Mouse (Mus musculus): ENCODE results near the gene Gm42957. TPM values are rescaled to one million over a fixed set of nuclear protein-coding genes. Genes with fewer than 3 reads are reported as not detected.
A peak's percentile ranks its signal among the peaks of the same experiment; 100 is the strongest.

The Gm42957 gene
- polyA plus RNA-seq, 1 experiment = 0.04 TPM

GRCm38 (mm10) chr3:96634015-96634414 is 1.3 kb upstream of the Gm42957 start:
- H3K79me2 ChIP-seq (ENCODE audit: control insufficient read depth, insufficient read depth) = peaks cover 18% of the 10 kb centered on the region
- no peak overlapping the region for H3K4me3 ChIP-seq
- H3K4me2 ChIP-seq (ENCODE audit: low read depth) = no peak overlapping the region
- no peak overlapping the region for H3ac ChIP-seq (ENCODE audit: control insufficient read depth, insufficient read length)
- H3K36me3 ChIP-seq (ENCODE audit: control insufficient read depth, insufficient read depth) = peaks cover 10% of the 10 kb centered on the region
- no peak for TF ChIP-seq POLR2A (IDR thresholded peaks at IDR 0.05; ENCODE audit: insufficient read length, low read depth)
- TF ChIP-seq POLR2AphosphoS2 (IDR thresholded peaks at IDR 0.05; ENCODE audit: insufficient read length, low read depth) = no peak
- no peaks in the 10 kb centered on the region for H3K27me3 ChIP-seq (ENCODE audit: control insufficient read depth, insufficient read depth, insufficient read length)

GRCm38 (mm10) chr3:96635906-96636305 is 632 bp downstream of the Gm42957 start:
- H3K4me3 ChIP-seq = peak overlapping the region; percentile 62
- TF ChIP-seq REST (IDR thresholded peaks at IDR 0.05; ENCODE audit: insufficient read depth, insufficient read length) = no peak
- no peak for TF ChIP-seq TCF12 (IDR thresholded peaks at IDR 0.05; ENCODE audit: insufficient read depth, poor library complexity, severe bottlenecking)
- TF ChIP-seq USF1 (IDR thresholded peaks at IDR 0.05; ENCODE audit: low read depth) = no peak
- TF ChIP-seq POLR2AphosphoS2 (IDR thresholded peaks at IDR 0.05; ENCODE audit: insufficient read length, low read depth) = no peak
- TF ChIP-seq MYOD1 (IDR thresholded peaks at IDR 0.05; ENCODE audit: control insufficient read depth in 1 of 3, insufficient read length in 2 of 3, low read depth in 2 of 3) = no peak
- TF ChIP-seq E2F4 (IDR thresholded peaks at IDR 0.05; ENCODE audit: insufficient read depth) = no peak
- TF ChIP-seq MYOG (IDR thresholded peaks at IDR 0.05; ENCODE audit: control insufficient read depth in 1 of 3, insufficient read depth in 1 of 3, insufficient read length in 2 of 3, low read depth in 2 of 3) = no peak
- no peak for TF ChIP-seq SRF (IDR thresholded peaks at IDR 0.05; ENCODE audit: control insufficient read depth, insufficient read length, low read depth)
- no peak for TF ChIP-seq MAX (IDR thresholded peaks at IDR 0.05; ENCODE audit: low read depth)
- no peak for TF ChIP-seq TCF3 (IDR thresholded peaks at IDR 0.05; ENCODE audit: insufficient read length, low read depth)
- H3K4me2 ChIP-seq (ENCODE audit: low read depth) = peak overlapping the region; percentile 79
- H3K79me2 ChIP-seq (ENCODE audit: control insufficient read depth, insufficient read depth) = peaks cover 8% of the 10 kb centered on the region
- H3K36me3 ChIP-seq (ENCODE audit: control insufficient read depth, insufficient read depth) = peaks cover 10% of the 10 kb centered on the region
- H3ac ChIP-seq (ENCODE audit: control insufficient read depth, insufficient read length) = peak overlapping the region; percentile 41
- no peaks in the 10 kb centered on the region for H3K27me3 ChIP-seq (ENCODE audit: control insufficient read depth, insufficient read depth, insufficient read length)

- H3K27me3 ChIP-seq (ENCODE audit: control insufficient read depth, insufficient read depth, insufficient read length) = no peaks in the 10 kb centered on the region
- TF ChIP-seq MYOG (IDR thresholded peaks at IDR 0.05; ENCODE audit: control insufficient read depth in 1 of 3, insufficient read depth in 1 of 3, insufficient read length in 2 of 3, low read depth in 2 of 3) = no peak
- peaks cover 10% of the 10 kb centered on the region for H3K36me3 ChIP-seq (ENCODE audit: control insufficient read depth, insufficient read depth)
- peaks cover 5% of the 10 kb centered on the region for H3K79me2 ChIP-seq (ENCODE audit: control insufficient read depth, insufficient read depth)
- peak overlapping the region; percentile 62 for H3K4me3 ChIP-seq
- H3K4me2 ChIP-seq (ENCODE audit: low read depth) = peak overlapping the region; percentile 79
- H3ac ChIP-seq (ENCODE audit: control insufficient read depth, insufficient read length) = peak overlapping the region; percentile 41
These were observed 1.2 kb downstream of the Gm42957 start for GRCm38 (mm10) chr3:96636448-96636847.

GRCm38 (mm10) chr3:96639219-96639618 is 3.9 kb downstream of the Gm42957 start:
- no peak for TF ChIP-seq POLR2AphosphoS2 (IDR thresholded peaks at IDR 0.05; ENCODE audit: insufficient read length, low read depth)
- no peak for TF ChIP-seq E2F4 (IDR thresholded peaks at IDR 0.05; ENCODE audit: insufficient read depth)
- no peak for TF ChIP-seq TCF3 (IDR thresholded peaks at IDR 0.05; ENCODE audit: insufficient read length, low read depth)
- no peak for TF ChIP-seq MAX (IDR thresholded peaks at IDR 0.05; ENCODE audit: low read depth)
- no peak for TF ChIP-seq SRF (IDR thresholded peaks at IDR 0.05; ENCODE audit: control insufficient read depth, insufficient read length, low read depth)
- TF ChIP-seq MYOG (IDR thresholded peaks at IDR 0.05; ENCODE audit: control insufficient read depth in 1 of 3, insufficient read depth in 1 of 3, insufficient read length in 2 of 3, low read depth in 2 of 3) = no peak
- no peak for TF ChIP-seq CEBPB (IDR thresholded peaks at IDR 0.05; ENCODE audit: insufficient read depth, poor library complexity, severe bottlenecking)
- TF ChIP-seq TCF12 (IDR thresholded peaks at IDR 0.05; ENCODE audit: insufficient read depth, poor library complexity, severe bottlenecking) = no peak
- no peak for TF ChIP-seq MYOD1 (IDR thresholded peaks at IDR 0.05; ENCODE audit: control insufficient read depth in 1 of 3, insufficient read length in 2 of 3, low read depth in 2 of 3)
- no peak for TF ChIP-seq POLR2A (IDR thresholded peaks at IDR 0.05; ENCODE audit: insufficient read length, low read depth)
- no peak for TF ChIP-seq USF1 (IDR thresholded peaks at IDR 0.05; ENCODE audit: low read depth)
- no peak for TF ChIP-seq REST (IDR thresholded peaks at IDR 0.05; ENCODE audit: insufficient read depth, insufficient read length)
- no peak overlapping the region for H3ac ChIP-seq (ENCODE audit: control insufficient read depth, insufficient read length)
- peaks cover 8% of the 10 kb centered on the region for H3K36me3 ChIP-seq (ENCODE audit: control insufficient read depth, insufficient read depth)
- H3K79me2 ChIP-seq (ENCODE audit: control insufficient read depth, insufficient read depth) = no peaks in the 10 kb centered on the region
- H3K4me3 ChIP-seq = no peak overlapping the region
- no peaks in the 10 kb centered on the region for H3K27me3 ChIP-seq (ENCODE audit: control insufficient read depth, insufficient read depth, insufficient read length)
- H3K4me2 ChIP-seq (ENCODE audit: low read depth) = no peak overlapping the region

- TF ChIP-seq CEBPB (IDR thresholded peaks at IDR 0.05; ENCODE audit: insufficient read depth, poor library complexity, severe bottlenecking) (no peak), MYOG (IDR thresholded peaks at IDR 0.05; ENCODE audit: control insufficient read depth in 1 of 3, insufficient read depth in 1 of 3, insufficient read length in 2 of 3, low read depth in 2 of 3) (no peak), MYOD1 (IDR thresholded peaks at IDR 0.05; ENCODE audit: control insufficient read depth in 1 of 3, insufficient read length in 2 of 3, low read depth in 2 of 3) (no peak), POLR2AphosphoS2 (IDR thresholded peaks at IDR 0.05; ENCODE audit: insufficient read length, low read depth) (no peak), POLR2A (IDR thresholded peaks at IDR 0.05; ENCODE audit: insufficient read length, low read depth) (no peak), REST (IDR thresholded peaks at IDR 0.05; ENCODE audit: insufficient read depth, insufficient read length) (no peak), USF1 (IDR thresholded peaks at IDR 0.05; ENCODE audit: low read depth) (no peak), MAX (IDR thresholded peaks at IDR 0.05; ENCODE audit: low read depth) (no peak), TCF12 (IDR thresholded peaks at IDR 0.05; ENCODE audit: insufficient read depth, poor library complexity, severe bottlenecking) (no peak), TCF3 (IDR thresholded peaks at IDR 0.05; ENCODE audit: insufficient read length, low read depth) (no peak), SRF (IDR thresholded peaks at IDR 0.05; ENCODE audit: control insufficient read depth, insufficient read length, low read depth) (no peak), E2F4 (IDR thresholded peaks at IDR 0.05; ENCODE audit: insufficient read depth) (no peak)
- Histone ChIP-seq H3K36me3 (ENCODE audit: control insufficient read depth, insufficient read depth) (peaks cover 12% of the 10 kb centered on the region), H3K4me2 (ENCODE audit: low read depth) (peak within 1 kb of the TSS; percentile 34), H3ac (ENCODE audit: control insufficient read depth, insufficient read length) (no peak within 1 kb of the TSS), H3K79me2 (ENCODE audit: control insufficient read depth, insufficient read depth) (no peaks in the 10 kb centered on the region), H3K4me3 (no peak within 1 kb of the TSS), H3K27me3 (ENCODE audit: control insufficient read depth, insufficient read depth, insufficient read length) (no peaks in the 10 kb centered on the region)
These were observed 9.9 kb downstream of the Gm42957 start, which contains the start of gene Itga10 for GRCm38 (mm10) chr3:96645018-96645649. Itga10 (plus strand) TSS chr3:96645584.
